Mouse (Mus musculus): ENCODE data around the gene Tmem269.

DNA sequence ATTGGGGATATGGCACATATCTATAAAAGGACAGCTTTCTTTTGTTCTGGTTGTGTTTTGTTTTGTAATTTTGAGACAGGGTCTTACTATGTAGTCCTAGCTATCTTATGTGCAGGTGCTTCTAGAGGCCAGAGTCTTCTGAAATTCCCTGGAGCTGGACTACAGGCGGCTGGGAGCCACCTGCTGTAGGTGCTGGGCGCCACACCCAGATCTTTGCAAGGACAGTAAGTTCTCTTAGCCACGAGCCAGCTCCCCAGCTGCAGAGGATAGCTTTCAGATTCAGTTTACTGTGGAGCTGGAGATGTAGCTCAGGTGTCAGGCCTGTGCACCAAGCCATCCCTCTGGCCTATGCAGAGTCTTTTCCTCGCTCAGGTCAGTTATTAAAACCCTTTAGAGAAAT is 50.9 kb downstream of the Tmem269 start:
- TF ChIP-seq EP300 (optimal IDR thresholded peaks at IDR 0.05) (no peak), CTCF (IDR thresholded peaks at IDR 0.05; ENCODE audit: low read depth) (peak; percentile 39)
